Comparison of ENCODE assay signal across 9 mouse cellular contexts in genomic region chr15:80235535-80235934, GRCm38 (mm10). TPM values are rescaled to one million over a fixed set of nuclear protein-coding genes. Genes with fewer than 3 reads are reported as not detected.
DNase-seq lines count a peak whose midpoint lies in the region; ATAC-seq and TF ChIP-seq lines count a peak whose summit lies in the region.
"Had no signal": no experiment of that assay in that cellular context is flagged by ENCODE, and none has a peak within 500 bp of the region (broad histone marks: within the 10 kb centered on the region; RNA-seq: fewer than 3 reads in every experiment).

TSS of gene AC140267.1 (plus strand) at chr15:80235835.

- no peak for TF ChIP-seq CTCF in MEL (IDR thresholded peaks at IDR 0.05 in 2 of 3, conservative IDR thresholded peaks at IDR 0.05 in 1 of 3; ENCODE audit: control insufficient read depth in 1 of 3, insufficient read depth in 1 of 3, low read depth in 2 of 3, low read length in 3 of 3, poor library complexity in 1 of 3, severe bottlenecking in 1 of 3)

- DNase-seq in heart, adult 18-20 months: no peak
- DNase-seq in MEL (ENCODE audit: low read depth, low spot score) (no peak), adipocyte (ENCODE audit: low spot score) (no peak)
- no peak for DNase-seq in heart, postnatal 10 days
- DNase-seq in right cerebral cortex, adult 18-20 months: no peak
- no peak for DNase-seq in T-cell, adult 2 months (ENCODE audit: low spot score)

- no peak for TF ChIP-seq RAD21 in MEL (IDR thresholded peaks at IDR 0.05; ENCODE audit: low read depth, low read length)

- no peak for ATAC-seq in heart, embryonic 13.5 days (ENCODE audit: extremely low read depth, insufficient number of reproducible peaks, low FRiP score, low TSS enrichment)
- ATAC-seq in liver, embryonic 15.5 days (ENCODE audit: insufficient read depth): no peak

- H3K4me1 ChIP-seq in heart, embryonic 13.5 days: peaks cover 21% of the 10 kb centered on the region
- H3K4me1 ChIP-seq in MEL (ENCODE audit: control insufficient read depth in 1 of 2, insufficient read depth in 2 of 2, low read length in 2 of 2): peaks cover 4 to 14% of the 10 kb centered on the region in 2 experiments; a peak in 3 of 4 replicates
- H3K4me1 ChIP-seq in liver, embryonic 15.5 days (replicated peaks): peaks cover 36% of the 10 kb centered on the region

- TF ChIP-seq EP300 in MEL (IDR thresholded peaks at IDR 0.05; ENCODE audit: low read depth in 1 of 2, low read length in 2 of 2): no peak

- H3K9me3 ChIP-seq in heart, embryonic 13.5 days: no peaks in the 10 kb centered on the region
- no peaks in the 10 kb centered on the region for H3K9me3 ChIP-seq in MEL (replicated peaks; ENCODE audit: insufficient read depth, low read length)
- H3K9me3 ChIP-seq in liver, embryonic 15.5 days (replicated peaks): no peaks in the 10 kb centered on the region

- peak within 1 kb of the TSS; percentile 87 for H3K27ac ChIP-seq in heart, embryonic 13.5 days (replicated peaks)
- H3K27ac ChIP-seq in MEL (ENCODE audit: control insufficient read depth, low read depth, low read length): no peak within 1 kb of the TSS
- H3K27ac ChIP-seq in liver, embryonic 15.5 days (replicated peaks): peak within 1 kb of the TSS; percentile 87

- peak within 1 kb of the TSS; percentile 98 for H3K4me3 ChIP-seq in heart, embryonic 13.5 days
- peak within 1 kb of the TSS; percentile 95 to 100 for H3K4me3 ChIP-seq in MEL (ENCODE audit: control insufficient read depth in 1 of 2, insufficient read depth in 1 of 2, low read depth in 2 of 2, low read length in 2 of 2)
- H3K4me3 ChIP-seq in liver, embryonic 15.5 days (replicated peaks): peak within 1 kb of the TSS; percentile 95

- H3K27me3 ChIP-seq in heart, embryonic 13.5 days (replicated peaks): no peaks in the 10 kb centered on the region
- H3K27me3 ChIP-seq in MEL (ENCODE audit: control insufficient read depth in 1 of 2, insufficient read depth in 2 of 2, low read length in 2 of 2): no peaks in the 10 kb centered on the region
- H3K27me3 ChIP-seq in liver, embryonic 15.5 days: no peaks in the 10 kb centered on the region

- peaks cover 44% of the 10 kb centered on the region for H3K36me3 ChIP-seq in heart, embryonic 13.5 days
- peaks cover 13 to 17% of the 10 kb centered on the region in 2 experiments for H3K36me3 ChIP-seq in MEL (ENCODE audit: control insufficient read depth in 1 of 2, insufficient read depth in 2 of 2, low read length in 2 of 2)
- peaks cover 45% of the 10 kb centered on the region for H3K36me3 ChIP-seq in liver, embryonic 15.5 days (replicated peaks)

- H3K79me2 ChIP-seq in MEL (ENCODE audit: control insufficient read depth, insufficient read depth, low read length, poor library complexity): peaks cover 16% of the 10 kb centered on the region

- no peak; a peak in 1 of 4 replicates for TF ChIP-seq POLR2A in MEL (IDR thresholded peaks at IDR 0.05; ENCODE audit: control insufficient read depth in 1 of 2, insufficient read depth in 1 of 2, low read depth in 1 of 2, low read length in 2 of 2, poor library complexity in 1 of 2)

- H3K4me2 ChIP-seq in heart, embryonic 13.5 days: peak within 1 kb of the TSS; percentile 91
- H3K4me2 ChIP-seq in liver, embryonic 15.5 days: peak within 1 kb of the TSS; percentile 86

- intact Hi-C loops in heart, postnatal 10 days (cut with DNase I): no loop called here

- WGBS in heart, embryonic 13.5 days: 83% methylated on average over 9 of the region's 9 CpGs
- WGBS in liver, embryonic 15.5 days (ENCODE audit: insufficient replicate concordance): 88% methylated on average over 9 of the region's 9 CpGs

- peak within 1 kb of the TSS; percentile 95 for H3K9ac ChIP-seq in heart, embryonic 13.5 days
- peak within 1 kb of the TSS; percentile 94 for H3K9ac ChIP-seq in MEL (ENCODE audit: control insufficient read depth, low read depth, low read length, poor library complexity, severe bottlenecking)
- H3K9ac ChIP-seq in liver, embryonic 15.5 days: peak within 1 kb of the TSS; percentile 86

TF ChIP-seq in MEL, 35 proteins besides CTCF, POLR2A, EP300 and RAD21:
- no peak for TF ChIP-seq SMC3 (IDR thresholded peaks at IDR 0.05; ENCODE audit: low read depth, low read length)
- no peak for TF ChIP-seq KAT2A (conservative IDR thresholded peaks at IDR 0.05; ENCODE audit: low read depth, low read length)
- TF ChIP-seq MAX (IDR thresholded peaks at IDR 0.05; ENCODE audit: low read length): no peak
- TF ChIP-seq ZKSCAN1 (IDR thresholded peaks at IDR 0.05; ENCODE audit: low read depth, low read length): no peak
- no peak for TF ChIP-seq NELFE (IDR thresholded peaks at IDR 0.05; ENCODE audit: low read depth, low read length)
- no peak for TF ChIP-seq MYC (IDR thresholded peaks at IDR 0.05; ENCODE audit: low read depth, low read length)
- TF ChIP-seq GABPA (IDR thresholded peaks at IDR 0.05; ENCODE audit: low read depth, low read length): no peak
- TF ChIP-seq MYB (IDR thresholded peaks at IDR 0.05; ENCODE audit: low read depth, low read length): no peak
- TF ChIP-seq GATA1 (IDR thresholded peaks at IDR 0.05; ENCODE audit: low read depth, low read length): no peak
- no peak for TF ChIP-seq USF2 (IDR thresholded peaks at IDR 0.05; ENCODE audit: borderline replicate concordance in 1 of 2, insufficient read depth in 1 of 2, low read depth in 1 of 2, low read length in 2 of 2)
- no peak for TF ChIP-seq E2F4 (IDR thresholded peaks at IDR 0.05; ENCODE audit: borderline replicate concordance, low read depth, low read length)

RNA-seq across cellular contexts. Expression of gene AC140267.1, which starts in this region (rescaled TPM):
- polyA plus RNA-seq in heart, embryonic 13.5 days (2015; fragmentation: Nextera tagmentation; extraction: Ambion mirVana): not detected in 2 replicates
- total RNA-seq in heart, adult 18-20 months (2021): 10 to 100 TPM in 1 of 2 experiments, 1 to 10 TPM in 1; 9.9 to 15.3 TPM
- not detected in 2 replicates for total RNA-seq in MEL (2012; rRNA removed)
- polyA plus RNA-seq in MEL (2012; ENCODE audit: insufficient read depth in 1 of 2, insufficient read length in 2 of 2, low read depth in 1 of 2, low replicate concordance in 2 of 2, missing spikeins in 1 of 2): 1 to 10 TPM in 1 of 2 experiments, not detected in 1; 1.9 TPM
- 10 to 100 TPM; 22.0 to 31.2 TPM for total RNA-seq in heart, postnatal 10 days (2021)
- not detected in 2 replicates for polyA plus RNA-seq in liver, embryonic 15.5 days (2015; fragmentation: Nextera tagmentation; extraction: Ambion mirVana)
- total RNA-seq: neutrophil, adult 5-6 weeks had no signal

Comparison
In these comparisons a context has a peak if more than half of its experiments do, and no peak if none do; other contexts are left out.
1. RNA of gene AC140267.1 (total RNA-seq): 22.0 to 31.2 TPM in heart, postnatal 10 days and 9.9 to 15.3 TPM in heart, adult 18-20 months; not detected in MEL; every median in the first group is over 10 times any median in the second.
2. Peak in every context shown above with its lines, with median percentiles within 50 percentile points of each other: H3K4me3 ChIP-seq and H3K9ac ChIP-seq.